Mouse (Mus musculus): ENCODE data around the gene Rpl39l.

DNA sequence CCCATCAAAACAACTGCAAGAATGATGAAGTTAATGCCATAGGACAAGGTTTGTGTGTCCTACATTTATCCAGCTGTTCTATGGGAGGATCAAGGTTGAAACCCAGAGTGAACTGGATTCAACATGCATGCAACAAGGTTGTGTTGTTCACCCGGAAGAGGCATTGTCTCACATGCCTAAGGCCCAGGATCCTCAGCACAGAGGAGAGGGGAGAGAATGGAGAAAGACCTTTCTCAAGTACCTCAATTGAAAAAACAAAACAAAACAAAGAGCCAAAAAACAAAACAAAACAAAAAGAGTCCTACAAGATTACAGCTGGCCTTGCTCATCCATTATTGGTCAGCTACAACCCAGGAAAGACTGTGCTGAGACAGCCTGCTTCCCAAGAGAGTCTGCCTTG lies 42.4 kb upstream of the Rpl39l start:
- TF ChIP-seq CTCF (IDR thresholded peaks at IDR 0.05; ENCODE audit: extremely low read depth, insufficient read length, insufficient replicate concordance, low read depth, low read length) (no peak), POLR2A (IDR thresholded peaks at IDR 0.05; ENCODE audit: low read depth, low read length) (no peak)

Data from small intestine, adult 2 months (tissue).